Mouse (Mus musculus) bone marrow, adult 2 months (tissue): ENCODE results near the gene Aff3.

Source experiments
- CTCF ChIP-seq: fragments of 200-500 bp; IDR thresholded peaks from 2 replicates; pipeline ENCODE4 v1.5.1; 2011; ENCODE audit warnings: low read length, control low read depth; ENCODE audit not compliant: control insufficient read depth, insufficient read depth
- POLR2A ChIP-seq: fragments of 200-500 bp; IDR thresholded peaks from 2 replicates; pipeline ENCODE4 v1.6.1; 2011; ENCODE audit warnings: low read depth, mild to moderate bottlenecking, control low read depth, low read length, borderline replicate concordance; ENCODE audit not compliant: control insufficient read depth

- TF ChIP-seq POLR2A = no peak
- TF ChIP-seq CTCF = no peak
These were observed 25.7 kb upstream of the Aff3 start for GRCm38 (mm10) chr1:38690471-38690870.
